Mouse (Mus musculus) intestine, embryonic 15.5 days (tissue): ENCODE results near the gene Znrf1. TPM values are rescaled to one million over a fixed set of nuclear protein-coding genes. Genes with fewer than 3 reads are reported as not detected.

Source experiments
- ATAC-seq: fragments of 200-750 bp; cut with Nextera tagmentation; 2 replicates; pipeline ENCODE4 v1.8.0; 2017; ENCODE audit warnings: moderate TSS enrichment, moderate library complexity
- H3K27ac ChIP-seq: fragments of 300-500 bp; sonication (generic); 2 replicates; pipeline ENCODE4 v1.5.1; 2015; ENCODE audit warnings: mild to moderate bottlenecking, inconsistent platforms
- H3K27me3 ChIP-seq: fragments of 300-500 bp; sonication (generic); replicated peaks from 2 replicates; pipeline ENCODE4 v1.6.1; 2015; ENCODE audit warnings: inconsistent platforms
- H3K36me3 ChIP-seq: fragments of 300-500 bp; sonication (generic); 2 replicates; pipeline ENCODE4 v1.6.1; 2015; ENCODE audit warnings: inconsistent platforms
- H3K4me1 ChIP-seq: fragments of 300-500 bp; sonication (generic); replicated peaks from 2 replicates; pipeline ENCODE4 v1.6.1; 2015; ENCODE audit warnings: inconsistent platforms
- H3K4me2 ChIP-seq: fragments of 300-500 bp; sonication (generic); replicated peaks from 2 replicates; pipeline ENCODE4 v1.6.1; 2015; ENCODE audit warnings: mild to moderate bottlenecking, inconsistent platforms
- H3K4me3 ChIP-seq: fragments of 300-500 bp; sonication (generic); replicated peaks from 2 replicates; pipeline ENCODE4 v1.5.1; 2015; ENCODE audit warnings: inconsistent platforms
- H3K9ac ChIP-seq: fragments of 300-500 bp; sonication (generic); 2 replicates; pipeline ENCODE4 v1.6.1; 2015; ENCODE audit warnings: inconsistent platforms
- H3K9me3 ChIP-seq: fragments of 300-500 bp; sonication (generic); 2 replicates; pipeline ENCODE4 v1.6.1; 2016; ENCODE audit warnings: inconsistent platforms
- WGBS: fragments of 180-500 bp; shearing (Covaris S2); methylation state at CpG from one replicate; pipeline ENCODE4 v1.1.7; 2015; 5-methylcytosine and 5-hydroxymethylcytosine counted together
- polyA plus RNA-seq: library from polyadenylated mRNA; unstranded; fragments of >200 nt; fragmentation: Nextera tagmentation; extraction: Ambion mirVana; gene quantifications from 2 replicates; pipeline ENCODE4 v1.2.1, GENCODE M21; 2015

The Znrf1 gene
- polyA plus RNA-seq, 1 experiment from 2014 or later = 24.6 TPM

DNA sequence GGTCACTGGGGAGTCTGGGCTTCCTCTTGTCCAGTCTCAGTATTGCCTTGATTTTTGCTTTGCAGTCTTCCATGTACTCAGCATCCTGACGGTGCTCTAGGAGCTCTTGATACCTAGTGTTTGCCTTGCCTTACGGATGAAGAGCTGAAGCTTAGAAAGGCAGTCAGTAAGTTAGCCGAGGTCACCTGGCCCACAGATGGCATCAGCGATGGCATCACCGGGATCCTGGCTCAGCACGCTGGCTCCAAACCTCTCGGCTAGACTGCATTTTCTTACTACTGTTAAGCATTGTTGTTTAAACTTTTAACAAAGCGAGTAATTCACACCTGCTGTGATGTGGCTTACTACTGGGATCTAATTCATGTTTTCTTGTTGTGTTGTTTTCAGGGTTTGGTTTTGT is 22.5 kb upstream of the Znrf1 start:
- Histone ChIP-seq H3K9me3 (no peaks in the 10 kb centered on the region), H3K4me3 (no peak overlapping the region)

DNA sequence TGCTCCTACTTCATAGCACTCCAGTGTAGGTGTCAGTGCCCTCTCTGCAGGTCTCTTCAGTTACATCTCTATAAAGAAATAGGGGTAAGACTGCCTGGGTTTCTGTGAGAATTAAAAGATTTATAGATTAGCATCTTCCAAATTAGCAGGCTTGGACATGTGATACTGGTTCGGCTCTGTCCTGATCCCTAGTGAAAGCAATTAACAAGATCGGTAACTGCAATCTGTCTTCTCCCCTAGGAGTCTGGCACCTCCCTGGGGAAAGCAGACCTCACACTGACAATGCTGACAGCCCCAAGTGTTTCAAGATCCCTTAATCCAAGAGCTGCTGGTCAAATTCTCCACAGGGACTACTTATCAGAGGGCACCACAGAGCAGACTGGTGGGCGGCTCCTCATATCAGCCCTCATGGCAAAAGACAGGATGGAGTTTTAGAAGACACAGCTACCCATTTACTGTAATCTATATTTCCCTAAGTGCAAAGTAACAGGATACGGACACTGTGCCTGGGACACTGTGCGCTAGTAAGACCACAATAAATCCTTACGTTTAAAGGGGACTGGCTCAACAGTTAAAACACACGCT is 19.4 kb upstream of the Znrf1 start:
- WGBS = 77% methylated on average over 7 of the region's 7 CpGs
- Histone ChIP-seq H3K36me3 (0 out of 2 replicates have a peak, but pooled peaks cover 5% of the 10 kb centered on the region), H3K27ac (no peak overlapping the region), H3K4me2 (no peak overlapping the region), H3K27me3 (no peaks in the 10 kb centered on the region), H3K9ac (no peak overlapping the region), H3K4me3 (no peak overlapping the region), H3K9me3 (no peaks in the 10 kb centered on the region), H3K4me1 (no peaks in the 10 kb centered on the region; the same call in 1 of the 2 replicates)
- ATAC-seq = no peak

More for the DNA sequence above, 22.5 kb upstream of the Znrf1 start:
- Histone ChIP-seq H3K27ac (no peak overlapping the region), H3K4me2 (no peak overlapping the region), H3K36me3 (0 out of 2 replicates have a peak, but pooled peaks cover 5% of the 10 kb centered on the region), H3K4me1 (no peaks in the 10 kb centered on the region), H3K27me3 (no peaks in the 10 kb centered on the region), H3K9ac (no peak overlapping the region)
- WGBS = 87% methylated on average over 8 of the region's 8 CpGs
- ATAC-seq = no peak

DNA sequence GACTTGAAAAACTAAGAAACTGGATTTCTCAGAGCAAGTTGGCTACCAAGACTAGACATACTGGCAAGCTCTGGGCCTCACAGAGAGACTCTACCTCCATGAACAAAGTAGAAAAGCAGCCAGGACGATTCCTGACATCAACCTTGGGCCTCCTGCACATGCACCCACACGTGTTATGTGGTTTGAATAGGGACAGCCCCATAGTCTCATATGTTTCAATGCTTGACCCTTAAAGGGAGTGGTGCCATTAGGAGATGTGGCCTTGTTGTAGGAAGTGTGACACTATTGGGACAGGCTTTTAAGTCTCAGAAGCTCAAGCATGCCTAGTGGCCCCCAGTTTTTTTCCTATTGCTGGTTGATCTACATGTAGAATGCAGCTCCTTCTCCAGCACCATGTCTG is 18.4 kb upstream of the Znrf1 start:
- no peak for ATAC-seq
- Histone ChIP-seq H3K4me1 (no peaks in the 10 kb centered on the region; the same call in 1 of the 2 replicates), H3K9me3 (no peaks in the 10 kb centered on the region), H3K36me3 (0 out of 2 replicates have a peak, but pooled peaks cover 5% of the 10 kb centered on the region), H3K4me3 (no peak overlapping the region), H3K9ac (no peak overlapping the region), H3K4me2 (no peak overlapping the region), H3K27me3 (no peaks in the 10 kb centered on the region), H3K27ac (no peak overlapping the region)
- WGBS = 88% methylated on average over 2 of the region's 2 CpGs

DNA sequence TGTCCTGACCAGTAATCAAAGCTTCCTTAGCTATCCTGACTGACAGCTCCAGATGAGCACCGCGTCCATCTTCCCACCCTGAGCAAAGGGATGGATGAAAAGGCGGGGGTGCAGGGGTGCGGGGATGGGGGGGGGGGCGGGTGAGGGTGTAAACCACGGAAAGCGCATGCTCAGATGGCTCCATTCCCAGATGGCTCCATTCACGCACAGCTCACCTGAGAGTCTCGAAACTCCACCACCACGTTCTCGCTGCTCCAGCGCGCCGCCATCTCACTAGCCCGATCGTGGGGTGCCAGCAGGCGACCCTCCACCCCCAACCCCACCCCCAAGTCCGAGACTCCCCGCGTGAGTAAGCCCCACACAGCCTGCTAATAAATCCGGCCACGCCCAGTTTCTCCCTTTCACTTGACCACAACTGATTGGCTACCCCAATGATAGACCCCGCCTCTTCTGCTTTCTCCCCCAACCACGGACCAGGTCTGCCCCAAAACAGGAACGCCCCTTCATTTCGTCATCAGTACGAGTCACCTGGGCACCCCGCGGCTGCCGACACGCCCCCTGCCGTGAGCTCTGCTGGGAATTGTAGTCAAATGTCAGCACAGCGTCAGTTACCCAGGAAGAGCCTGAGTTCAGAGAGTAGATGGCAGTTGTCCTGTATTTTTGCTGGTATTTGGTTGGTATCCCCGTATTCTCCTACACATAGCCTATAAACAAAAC is 14.0 kb upstream of the Znrf1 start, which contains the start of gene Wdr59:
Gene Wdr59 (minus strand): TSS at position 380 of the 717 bp plus-strand sequence.
- H3K4me3 ChIP-seq = peak within 1 kb of the TSS; percentile 62
- no peaks in the 10 kb centered on the region for H3K27me3 ChIP-seq
- under 1% methylated on average over 34 of the region's 34 CpGs for WGBS
- peak; percentile 100 for ATAC-seq
- no peak within 1 kb of the TSS for H3K27ac ChIP-seq
- no peaks in the 10 kb centered on the region for H3K9me3 ChIP-seq
- H3K9ac ChIP-seq = peak within 1 kb of the TSS; percentile 52
- no peaks in the 10 kb centered on the region for H3K36me3 ChIP-seq
- no peaks in the 10 kb centered on the region; the same call in 1 of the 2 replicates for H3K4me1 ChIP-seq
- H3K4me2 ChIP-seq = peak within 1 kb of the TSS; percentile 62

DNA sequence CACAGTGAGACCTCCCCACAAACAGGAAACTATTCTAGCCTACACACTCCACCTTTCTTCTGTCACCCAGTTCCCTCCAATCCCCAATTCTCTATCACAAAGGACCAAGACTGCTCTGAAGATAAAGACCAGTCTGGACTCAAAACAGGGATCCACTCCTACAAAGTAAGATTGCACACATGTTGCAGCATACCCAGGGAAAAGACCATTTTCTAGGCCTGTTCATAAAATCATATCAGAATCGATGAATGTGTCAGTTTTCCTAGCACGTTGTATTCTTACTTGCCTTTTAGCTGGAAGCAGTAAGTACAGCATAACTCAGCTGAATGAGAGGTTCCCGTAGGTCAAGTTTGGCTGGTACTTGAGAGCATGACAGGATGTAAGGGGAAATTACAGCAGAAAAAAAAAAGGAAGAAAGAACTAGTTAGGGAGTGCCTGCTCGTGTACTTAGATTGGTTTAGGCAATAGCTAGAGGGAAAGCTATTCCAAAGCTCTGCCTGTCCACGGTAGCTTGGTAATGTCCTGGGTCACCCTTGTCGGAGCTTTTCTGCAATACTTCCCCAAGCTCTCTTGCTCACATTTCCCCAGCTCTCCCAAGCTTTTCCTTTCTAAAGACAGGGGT is 9.4 kb upstream of the Znrf1 start:
- no peaks in the 10 kb centered on the region for H3K4me1 ChIP-seq
- WGBS = 70% methylated on average over 6 of the region's 6 CpGs
- H3K27ac ChIP-seq = no peak overlapping the region
- no peaks in the 10 kb centered on the region for H3K9me3 ChIP-seq
- no peak overlapping the region for H3K4me2 ChIP-seq
- H3K27me3 ChIP-seq = no peaks in the 10 kb centered on the region
- no peaks in the 10 kb centered on the region for H3K36me3 ChIP-seq
- no peak for ATAC-seq
- no peak overlapping the region for H3K9ac ChIP-seq
- H3K4me3 ChIP-seq = no peak overlapping the region

DNA sequence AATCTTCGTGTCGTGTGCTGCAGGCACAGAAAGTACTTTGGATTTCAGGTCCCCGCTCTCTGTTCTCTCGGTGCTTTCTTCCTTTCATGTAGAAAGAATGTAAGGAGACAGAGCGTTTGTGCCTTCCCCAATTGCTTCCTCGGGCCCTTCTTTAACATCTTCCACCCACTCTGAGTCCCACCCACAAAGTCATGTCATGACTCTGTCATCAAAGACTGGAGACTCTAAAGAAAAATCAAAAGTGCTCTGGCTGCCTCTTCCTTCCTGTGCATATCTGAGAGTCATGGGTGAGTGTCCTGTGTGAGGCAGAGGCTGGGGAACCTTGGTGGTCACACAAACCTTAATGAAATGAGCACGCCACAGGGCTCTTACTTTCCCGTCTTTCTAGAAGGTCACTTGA is 8.7 kb upstream of the Znrf1 start:
- Histone ChIP-seq H3K4me3 (no peak overlapping the region), H3K27ac (no peak overlapping the region), H3K27me3 (no peaks in the 10 kb centered on the region), H3K36me3 (no peaks in the 10 kb centered on the region), H3K4me2 (no peak overlapping the region), H3K9ac (no peak overlapping the region), H3K9me3 (no peaks in the 10 kb centered on the region), H3K4me1 (no peaks in the 10 kb centered on the region)
- 66% methylated on average over 8 of the region's 8 CpGs for WGBS
- ATAC-seq = no peak

DNA sequence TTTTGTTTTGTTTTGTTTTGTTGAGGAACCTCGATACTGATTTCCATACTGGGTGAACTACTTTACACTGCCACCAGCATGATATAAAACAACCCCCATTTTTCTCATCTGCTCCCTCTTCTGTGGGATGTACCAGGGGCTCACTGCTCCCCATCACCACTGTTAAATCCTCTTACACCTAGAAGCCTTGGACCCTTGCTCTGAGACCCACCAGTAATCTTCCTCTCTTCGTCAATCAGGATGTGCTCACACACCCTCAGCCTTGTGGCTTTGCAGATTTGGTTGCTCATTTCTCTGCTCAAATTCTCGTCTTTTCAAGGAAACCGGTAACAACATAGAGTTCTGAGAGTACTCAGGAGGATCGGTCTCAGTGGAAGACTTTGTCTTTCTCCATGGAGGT is 7.8 kb upstream of the Znrf1 start:
- no peak overlapping the region for H3K4me3 ChIP-seq
- no peak for ATAC-seq

DNA sequence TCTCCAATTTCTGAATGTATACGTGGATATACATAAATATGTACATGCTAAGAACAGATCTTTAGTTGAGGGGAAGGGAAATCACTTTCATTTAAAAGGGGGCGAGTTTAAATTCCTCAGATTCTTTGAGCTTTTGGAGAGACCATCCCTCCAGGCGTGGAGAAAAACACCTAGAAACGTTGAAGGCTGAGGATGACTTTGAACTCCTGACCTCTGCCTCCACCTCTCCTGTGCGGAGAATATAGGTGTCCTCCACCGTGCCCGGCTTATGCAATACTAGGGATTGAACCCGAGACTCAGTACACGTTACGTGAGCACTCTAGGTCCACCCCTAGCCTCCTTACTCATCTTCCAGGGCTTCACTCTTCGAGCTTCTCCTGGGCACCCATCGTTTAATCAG is 4.7 kb upstream of the Znrf1 start:
- Histone ChIP-seq H3K4me1 (no peaks in the 10 kb centered on the region), H3K4me3 (no peak overlapping the region), H3K9me3 (no peaks in the 10 kb centered on the region), H3K4me2 (no peak overlapping the region), H3K27ac (no peak overlapping the region), H3K36me3 (no peaks in the 10 kb centered on the region), H3K9ac (no peak overlapping the region), H3K27me3 (no peaks in the 10 kb centered on the region)
- 71% methylated on average over 12 of the region's 12 CpGs for WGBS
- ATAC-seq = no peak

More for the DNA sequence above, 7.8 kb upstream of the Znrf1 start:
- H3K27me3 ChIP-seq = no peaks in the 10 kb centered on the region
- WGBS = 80% methylated on average over 5 of the region's 5 CpGs
- H3K9me3 ChIP-seq = no peaks in the 10 kb centered on the region
- H3K36me3 ChIP-seq = no peaks in the 10 kb centered on the region
- H3K9ac ChIP-seq = no peak overlapping the region
- no peak overlapping the region for H3K4me2 ChIP-seq
- H3K27ac ChIP-seq = no peak overlapping the region
- H3K4me1 ChIP-seq = no peaks in the 10 kb centered on the region

DNA sequence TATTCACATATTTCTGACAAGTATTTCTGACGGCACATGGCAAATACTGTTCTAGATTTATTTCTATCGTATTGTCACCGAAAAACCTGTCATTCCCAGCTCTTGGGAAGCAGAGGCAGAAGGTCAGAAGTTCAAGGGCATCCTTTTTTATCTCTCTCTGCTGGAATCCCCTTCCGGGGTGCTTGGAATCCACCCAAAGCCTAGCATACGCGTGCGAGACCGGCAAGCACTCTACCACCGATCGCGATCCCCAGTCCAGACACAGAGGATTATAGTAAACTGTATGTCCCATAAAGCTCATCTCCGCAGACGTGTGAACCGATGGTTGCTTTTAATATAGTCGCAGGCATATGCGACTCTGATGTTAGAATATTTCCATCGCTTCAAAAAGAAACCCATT is 4.3 kb upstream of the Znrf1 start:
- H3K27me3 ChIP-seq = no peaks in the 10 kb centered on the region
- no peak overlapping the region for H3K4me2 ChIP-seq
- 83% methylated on average over 17 of the region's 17 CpGs for WGBS
- no peaks in the 10 kb centered on the region for H3K9me3 ChIP-seq
- H3K4me1 ChIP-seq = no peaks in the 10 kb centered on the region
- H3K4me3 ChIP-seq = no peak overlapping the region
- no peak overlapping the region for H3K9ac ChIP-seq
- no peaks in the 10 kb centered on the region for H3K36me3 ChIP-seq
- H3K27ac ChIP-seq = no peak overlapping the region
- no peak for ATAC-seq

DNA sequence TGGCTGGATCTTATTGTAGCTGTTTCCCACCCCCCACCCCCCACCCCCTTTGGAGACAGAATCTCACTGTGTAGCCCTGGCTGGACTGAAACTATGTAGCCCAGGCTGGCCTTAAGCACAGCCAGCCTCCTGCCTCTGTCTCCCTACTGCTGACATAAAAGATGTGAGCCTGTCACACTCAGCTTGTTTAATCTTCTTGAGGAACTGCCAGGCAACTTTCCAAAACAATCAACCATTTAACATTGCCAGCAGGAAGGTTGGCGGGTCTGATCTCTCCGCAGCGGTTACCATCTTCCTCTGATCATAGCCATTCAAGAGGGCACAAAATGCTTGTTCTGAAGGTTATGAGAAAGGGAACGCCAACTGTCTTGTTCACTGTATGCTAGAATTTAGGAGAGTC is 2.4 kb upstream of the Znrf1 start:
- WGBS = 73% methylated on average over 4 of the region's 4 CpGs
- H3K4me2 ChIP-seq = no peak overlapping the region

DNA sequence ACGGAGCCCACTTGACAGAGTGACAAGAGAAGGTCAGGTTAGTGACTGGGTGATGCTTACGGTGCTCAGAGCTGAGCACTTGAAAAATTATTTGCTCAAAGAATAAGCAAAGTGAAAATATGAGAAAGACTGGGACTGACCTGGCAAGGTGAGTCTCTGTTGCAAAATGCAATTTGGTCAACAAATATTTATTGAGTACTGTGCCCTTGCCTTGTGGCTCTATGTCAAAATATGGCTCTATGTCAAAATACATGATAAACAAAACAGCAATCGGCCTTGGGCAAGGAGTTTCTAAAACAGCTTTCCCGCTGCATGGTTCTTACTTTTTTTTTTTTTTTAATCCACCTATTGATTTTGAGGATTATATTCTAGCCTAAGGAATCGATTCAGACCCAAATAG is 406 bp upstream of the Znrf1 start:
- Histone ChIP-seq H3K36me3 (no peaks in the 10 kb centered on the region), H3K4me3 (no peak overlapping the region; the same call in 1 of the 2 replicates), H3K4me2 (peak overlapping the region; percentile 61), H3K9me3 (no peaks in the 10 kb centered on the region), H3K27me3 (no peaks in the 10 kb centered on the region), H3K27ac (no peak overlapping the region), H3K9ac (no peak overlapping the region), H3K4me1 (peaks cover 13% of the 10 kb centered on the region)
- 40% methylated on average over 5 of the region's 5 CpGs for WGBS
- no peak for ATAC-seq

More for the DNA sequence above, 2.4 kb upstream of the Znrf1 start:
- Histone ChIP-seq H3K4me3 (no peak overlapping the region), H3K27me3 (no peaks in the 10 kb centered on the region), H3K36me3 (no peaks in the 10 kb centered on the region), H3K9me3 (no peaks in the 10 kb centered on the region), H3K9ac (no peak overlapping the region), H3K27ac (no peak overlapping the region), H3K4me1 (peaks cover 7% of the 10 kb centered on the region)
- ATAC-seq = no peak

DNA sequence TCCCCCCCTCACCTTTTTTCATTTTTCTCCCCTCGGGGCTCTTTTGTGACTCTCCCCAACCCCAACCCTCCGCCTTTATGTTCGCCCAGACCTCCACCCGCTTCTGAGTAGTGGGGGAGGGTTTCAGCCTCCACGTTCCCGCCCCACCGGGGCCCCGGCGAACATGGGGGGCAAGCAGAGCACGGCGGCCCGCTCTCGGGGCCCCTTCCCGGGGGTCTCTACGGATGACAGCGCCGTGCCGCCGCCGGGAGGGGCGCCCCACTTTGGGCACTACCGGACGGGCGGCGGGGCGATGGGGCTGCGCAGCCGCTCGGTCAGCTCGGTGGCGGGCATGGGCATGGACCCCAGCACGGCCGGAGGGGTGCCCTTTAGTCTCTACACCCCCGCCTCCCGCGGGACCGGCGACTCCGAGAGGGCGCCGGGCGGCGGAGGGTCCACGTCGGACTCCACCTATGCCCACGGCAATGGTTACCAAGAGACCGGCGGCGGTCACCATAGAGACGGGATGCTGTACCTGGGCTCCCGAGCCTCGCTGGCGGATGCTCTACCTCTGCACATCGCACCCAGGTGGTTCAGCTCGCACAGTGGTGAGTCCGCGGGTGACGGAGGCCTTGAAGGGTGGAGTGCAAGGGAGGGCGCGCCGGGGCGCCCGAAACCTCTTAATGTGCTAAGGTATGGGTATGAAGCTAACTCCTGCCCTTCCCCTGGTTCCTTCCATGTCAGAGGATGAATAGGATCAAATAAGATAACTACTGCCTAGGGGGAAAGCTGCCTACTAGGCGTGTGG is 1.3 kb downstream of the Znrf1 start:
- H3K9ac ChIP-seq = peak overlapping the region; percentile 87
- H3K27me3 ChIP-seq = no peaks in the 10 kb centered on the region
- 1% methylated on average over 64 of the region's 64 CpGs for WGBS
- H3K36me3 ChIP-seq = no peaks in the 10 kb centered on the region
- peaks cover 20% of the 10 kb centered on the region for H3K4me1 ChIP-seq
- ATAC-seq = peak; percentile 44
- peak overlapping the region; percentile 92 for H3K27ac ChIP-seq
- H3K4me2 ChIP-seq = peak overlapping the region; percentile 61
- no peaks in the 10 kb centered on the region for H3K9me3 ChIP-seq
- H3K4me3 ChIP-seq = peak overlapping the region; percentile 85
